Mouse (Mus musculus): ENCODE measurements around the gene Dram1.
"Not testable (repeated sequence)": the region's sequence is repeated elsewhere in the genome, so short reads cannot be mapped to it uniquely, and the experiment has no call there.

The Dram1 gene

DNA sequence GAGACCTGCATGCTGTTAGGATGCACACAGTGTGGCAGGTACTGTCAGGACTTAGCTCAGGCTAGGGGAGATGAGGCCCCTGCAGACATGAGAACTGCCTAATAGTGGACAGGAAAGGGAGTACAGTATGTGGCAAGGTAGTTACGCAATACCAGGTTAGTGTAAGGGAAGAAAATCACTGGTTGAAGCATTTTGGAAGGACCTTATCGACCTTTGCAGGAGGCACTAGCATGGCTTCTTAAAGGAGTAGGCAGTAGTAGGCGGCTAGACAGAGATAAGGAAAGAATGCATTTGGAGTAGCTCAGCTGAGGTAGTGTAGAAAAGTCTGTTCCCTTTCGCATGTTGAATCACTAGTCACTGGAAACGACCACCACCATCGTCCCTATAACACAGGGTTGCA, 6.9 kb upstream of the Dram1 start:
- DNase-seq (ENCODE audit: low spot score in 2 of 2), result no peak

DNA sequence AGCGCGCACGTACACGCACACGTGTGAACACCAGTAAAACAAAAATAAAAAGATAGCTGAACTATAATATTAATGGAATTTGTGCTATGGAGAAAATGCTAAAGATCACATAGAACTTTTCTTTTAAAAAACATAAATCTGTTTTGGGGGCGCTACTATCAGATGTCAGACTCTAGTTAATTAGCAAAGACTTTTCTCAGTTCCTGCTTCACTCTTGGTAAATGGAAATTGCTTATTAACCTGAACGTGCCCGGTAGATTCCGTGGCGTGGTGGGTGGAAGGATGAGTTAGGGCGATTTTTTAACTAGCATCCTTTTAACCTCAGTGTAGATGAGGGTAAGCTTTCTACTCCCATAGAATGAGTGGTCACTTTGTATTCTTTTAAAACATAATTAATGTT, 6.4 kb upstream of the Dram1 start:
- no peak for DNase-seq (ENCODE audit: low spot score in 2 of 2)

DNA sequence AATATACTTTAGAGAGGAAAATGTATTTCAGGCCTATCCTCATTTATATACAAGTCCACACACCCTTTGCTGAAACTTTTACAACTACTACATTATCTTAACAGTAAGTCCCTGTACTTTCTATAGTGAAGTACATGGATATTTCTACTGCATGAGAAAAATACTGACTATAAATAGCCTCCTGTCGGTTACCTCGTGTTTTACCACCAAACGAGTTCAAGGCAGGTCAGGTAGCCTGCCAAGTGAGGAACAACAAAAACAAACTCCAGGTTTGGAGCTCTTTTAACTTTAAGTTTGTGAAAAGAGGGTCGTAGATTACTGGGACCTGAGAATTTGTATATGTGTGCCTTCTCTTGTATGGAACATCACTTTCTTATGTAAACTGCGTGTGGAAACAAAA, 5.2 kb upstream of the Dram1 start:
- DNase-seq (ENCODE audit: low spot score in 2 of 2), result no peak

DNA sequence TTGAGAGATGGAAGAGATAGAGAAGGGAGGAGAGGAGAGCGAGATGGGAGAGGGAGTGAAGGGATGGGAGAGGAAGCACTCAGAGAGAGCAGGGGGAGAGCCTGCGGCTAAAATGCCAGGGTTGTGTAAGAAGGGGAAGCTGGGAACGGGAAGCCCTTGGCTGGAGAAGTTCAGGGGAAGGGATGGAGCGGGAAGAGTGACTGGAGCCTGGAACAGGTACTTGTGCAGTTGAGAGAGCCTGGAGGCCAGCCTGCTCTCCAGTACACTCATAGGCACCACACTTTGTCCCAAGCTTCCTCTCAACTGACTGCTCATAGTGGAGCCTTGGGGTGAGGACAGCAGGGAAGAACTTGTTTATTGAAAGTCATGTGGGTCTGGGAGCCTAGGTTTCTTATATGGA, 4.6 kb upstream of the Dram1 start:
- no peak for DNase-seq (ENCODE audit: low spot score in 2 of 2)

DNA sequence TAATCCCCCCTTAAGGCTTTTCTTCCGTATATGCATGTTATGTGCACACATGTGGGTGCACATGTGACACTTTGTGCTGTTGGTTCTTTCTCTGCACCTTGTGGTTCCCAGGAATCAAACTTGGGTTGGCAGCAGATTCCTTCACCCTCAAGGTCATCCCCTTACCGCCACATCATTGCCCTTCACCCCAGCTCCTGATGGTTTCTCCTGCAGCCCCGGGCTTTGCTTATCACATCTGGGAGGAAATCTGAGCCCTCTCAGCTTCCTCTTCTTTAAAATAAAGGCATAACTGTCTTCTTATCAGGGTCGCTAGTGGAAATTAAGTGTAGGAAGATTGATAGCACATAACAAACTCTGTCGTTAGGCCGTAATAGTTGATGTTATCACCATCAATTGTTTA, 3.1 kb upstream of the Dram1 start:
- no peak for DNase-seq (ENCODE audit: low spot score in 2 of 2)

DNA sequence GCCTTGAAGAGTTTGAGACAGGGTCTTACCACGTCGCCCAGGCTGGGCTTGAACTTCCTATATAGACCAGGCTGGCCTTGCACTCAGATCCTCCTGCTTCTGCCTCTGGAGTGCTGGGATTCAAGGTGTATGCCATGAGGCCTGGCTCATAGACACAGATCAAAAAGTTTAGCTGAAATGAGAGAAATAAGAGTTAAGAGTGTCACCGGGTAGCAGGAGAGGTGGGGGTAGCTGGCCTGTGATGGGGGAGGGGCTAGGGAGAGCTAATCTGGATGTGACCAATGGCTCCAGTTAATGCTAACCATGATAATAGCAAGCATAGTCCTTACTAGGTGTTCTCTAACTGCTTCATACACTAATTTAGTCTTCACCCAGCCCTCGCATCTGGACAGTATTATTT, 2.4 kb upstream of the Dram1 start:
- DNase-seq (ENCODE audit: low spot score in 2 of 2), result no peak

DNA sequence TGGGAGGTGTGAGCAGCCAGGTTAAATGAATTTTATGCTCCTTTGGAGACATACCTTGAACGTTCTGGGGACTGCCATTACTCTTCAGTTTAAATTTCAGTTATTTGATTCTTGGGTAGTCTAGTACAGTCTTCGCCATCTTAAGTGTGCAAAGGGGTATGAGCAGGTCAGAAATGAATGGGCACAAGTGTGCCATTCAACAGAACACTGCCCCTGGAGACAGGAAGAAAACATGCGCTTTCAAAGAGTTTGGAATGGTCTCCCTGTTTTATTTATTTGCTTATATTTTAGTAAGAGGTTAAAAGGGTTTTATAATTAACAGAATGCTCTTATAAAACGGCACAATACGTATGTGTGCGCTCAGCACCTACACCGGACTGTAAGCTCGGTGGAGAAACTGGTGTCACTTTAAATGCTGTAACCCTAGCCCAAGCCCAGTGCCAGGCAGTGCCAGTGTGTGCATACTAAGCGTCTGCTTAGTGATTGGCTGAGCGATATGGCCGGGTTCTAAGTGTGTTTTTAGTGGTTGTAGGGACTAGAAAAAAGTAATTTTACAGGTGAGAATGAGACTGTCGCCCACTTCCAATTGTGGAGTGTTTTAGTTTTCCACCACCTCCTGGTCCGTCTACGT, 1.7 kb upstream of the Dram1 start:
- DNase-seq (ENCODE audit: low spot score in 2 of 2), result no peak

DNA sequence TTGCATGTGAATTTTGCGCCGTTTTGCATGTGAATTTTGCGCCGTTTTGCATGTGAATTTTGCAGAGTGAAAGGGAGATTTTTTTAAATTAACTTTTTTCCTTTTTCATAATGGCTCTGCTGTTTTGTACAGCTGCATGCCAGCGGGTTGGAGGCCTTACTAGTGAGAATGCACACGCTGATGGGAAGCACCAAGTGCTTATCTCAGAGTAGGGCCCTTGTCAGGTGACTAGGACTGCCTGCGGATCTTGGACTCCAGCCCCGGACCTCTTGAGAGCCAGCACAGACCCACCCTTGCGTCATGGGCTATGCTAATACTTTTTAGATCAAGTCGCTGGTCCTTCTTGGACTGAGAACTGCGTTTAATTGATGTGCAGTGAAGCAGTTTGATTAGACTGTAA, 1.1 kb upstream of the Dram1 start:
- peak; percentile 44 to 53 for DNase-seq (ENCODE audit: low spot score in 2 of 2)

DNA sequence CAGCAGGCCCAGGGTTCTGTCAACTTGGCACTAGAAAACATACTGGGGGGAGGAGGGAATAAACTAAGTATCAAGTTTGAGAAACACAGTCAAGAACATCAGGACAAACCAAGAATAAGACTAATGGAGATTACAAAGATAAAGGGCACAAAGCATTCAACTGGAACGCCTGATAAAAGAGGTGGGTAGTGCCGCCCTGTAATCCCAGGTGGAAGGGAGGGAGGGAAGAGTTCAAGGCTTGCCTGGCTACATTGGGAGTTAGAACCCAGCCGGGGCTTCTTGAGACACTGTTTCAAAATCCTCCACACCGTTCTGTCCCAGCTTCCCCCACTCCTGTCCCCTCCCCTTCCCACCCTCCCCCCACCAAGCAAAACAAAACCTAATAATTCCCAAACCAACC, 1.2 kb downstream of the Dram1 start:
- no peak for DNase-seq (ENCODE audit: low spot score in 2 of 2)

DNA sequence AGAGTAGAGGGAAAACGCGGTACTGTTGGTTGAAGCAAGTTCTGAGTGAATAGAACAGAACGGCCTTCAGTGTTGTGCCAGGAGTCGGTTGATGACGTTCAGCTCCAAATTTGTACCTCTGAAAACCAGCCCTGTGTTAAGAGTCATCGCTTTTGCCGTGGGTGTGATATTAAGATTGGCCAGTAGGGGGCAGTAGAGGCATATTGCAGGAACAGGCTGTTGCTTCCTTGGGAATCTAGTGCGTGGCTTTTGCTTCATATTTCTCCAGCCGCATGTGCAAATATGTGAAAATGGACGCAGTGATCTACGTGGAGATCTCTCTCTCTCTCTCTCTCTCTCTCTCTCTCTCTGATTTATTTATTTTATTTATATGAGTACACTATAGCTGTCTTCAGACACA, 2.1 kb downstream of the Dram1 start:
- DNase-seq (ENCODE audit: low spot score in 2 of 2), result peak; percentile 94 to 95

DNA sequence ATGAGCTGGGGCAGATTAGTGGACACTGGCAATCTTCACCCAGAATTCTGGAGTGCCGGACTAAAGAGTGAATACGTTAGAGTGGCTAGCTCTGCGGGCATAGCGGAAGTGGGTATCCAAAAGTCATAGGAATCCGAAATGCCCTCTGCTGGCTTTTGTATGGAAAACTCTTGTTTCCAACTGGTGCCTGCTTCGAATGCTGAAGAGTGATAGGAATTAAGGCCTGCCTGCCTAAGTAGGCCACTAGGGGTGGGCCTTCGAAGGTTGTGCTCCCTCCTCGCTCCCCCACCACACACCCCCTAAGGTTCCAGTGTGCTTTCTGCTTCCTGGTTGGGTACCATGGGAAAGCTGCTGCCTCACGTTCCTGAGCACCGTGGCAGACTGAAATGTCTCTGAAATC, 3.9 kb downstream of the Dram1 start:
- no peak for DNase-seq (ENCODE audit: low spot score in 2 of 2)

DNA sequence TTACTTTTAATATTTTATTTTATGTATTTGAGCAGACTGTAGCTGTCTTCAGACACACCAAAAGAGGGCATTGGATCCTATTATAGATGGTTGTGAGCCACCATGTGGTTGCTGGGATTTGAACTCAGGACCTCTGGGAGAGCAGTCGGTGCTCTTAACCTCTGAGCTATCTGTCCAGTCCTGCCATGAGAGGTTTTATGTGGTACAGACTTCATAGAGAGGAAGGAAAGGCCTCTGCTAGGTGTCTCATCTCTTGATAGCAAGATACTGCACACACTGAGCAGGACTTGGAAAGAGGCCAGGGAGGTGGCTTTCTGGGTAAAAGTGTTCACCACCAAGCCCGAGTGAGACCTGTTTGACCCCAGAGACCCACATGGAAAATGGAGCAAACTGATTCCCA, 5.9 kb downstream of the Dram1 start:
- DNase-seq (ENCODE audit: low spot score in 2 of 2), result not testable (repeated sequence)

DNA sequence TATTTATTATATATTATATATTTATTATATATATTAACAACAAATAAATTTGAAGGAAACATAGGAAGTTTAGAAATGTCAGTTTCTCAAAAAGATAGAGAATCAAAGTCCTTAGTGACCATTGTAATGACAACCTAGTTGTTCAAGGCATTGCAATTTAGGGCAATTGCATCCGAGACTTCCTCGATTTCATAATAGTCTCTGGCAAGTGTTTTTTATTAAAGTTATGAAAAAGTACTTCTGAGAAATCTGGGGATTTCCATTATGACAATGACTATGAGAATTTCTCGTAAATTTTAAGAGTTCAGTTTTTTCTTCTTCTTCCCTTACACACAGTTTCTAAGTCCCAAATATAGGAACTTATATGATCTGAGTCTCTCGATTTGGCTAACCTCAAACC, 6.4 kb downstream of the Dram1 start:
- no peak for DNase-seq (ENCODE audit: low spot score in 2 of 2)

DNA sequence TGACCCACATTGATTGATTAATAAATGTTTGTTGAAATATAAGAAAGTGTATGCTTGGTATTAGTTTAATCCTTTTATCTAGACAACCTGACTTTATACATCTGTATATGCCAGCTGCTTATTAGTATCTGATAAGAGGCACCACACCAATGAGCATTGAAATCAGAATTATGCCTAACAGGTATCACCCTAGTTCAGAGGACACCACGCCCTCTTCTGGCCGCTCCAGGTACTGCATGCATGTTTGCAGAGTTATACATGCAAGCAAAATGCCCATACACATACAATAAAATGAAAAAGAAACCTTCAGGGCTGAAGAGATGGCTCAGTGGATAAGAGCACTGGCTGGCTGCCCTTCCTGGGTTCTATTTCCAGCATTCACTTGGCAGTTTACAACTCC, 7.1 kb downstream of the Dram1 start:
- peak in 1 of 2 experiments; percentile 27 for DNase-seq (ENCODE audit: low spot score in 2 of 2)

DNA sequence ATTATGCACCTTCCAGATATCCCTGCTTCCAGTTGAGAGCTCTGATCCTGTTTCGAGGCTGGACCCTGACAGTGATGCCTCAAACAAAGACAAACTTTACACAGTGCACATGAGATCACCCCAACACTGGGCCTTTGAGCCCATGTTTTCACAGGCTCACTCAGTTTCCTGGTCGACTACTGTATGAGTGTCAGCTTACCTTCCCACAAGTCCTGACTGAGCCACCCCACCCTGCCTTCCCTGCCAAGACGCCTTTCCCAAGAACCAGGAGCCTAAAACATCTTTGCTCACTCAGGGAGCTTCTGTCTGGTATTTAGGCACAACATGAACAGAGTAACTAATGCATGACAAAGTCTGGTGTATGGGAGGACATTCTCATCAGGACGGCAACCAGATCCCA, 9.6 kb downstream of the Dram1 start:
- DNase-seq (ENCODE audit: low spot score in 2 of 2), result no peak

DNA sequence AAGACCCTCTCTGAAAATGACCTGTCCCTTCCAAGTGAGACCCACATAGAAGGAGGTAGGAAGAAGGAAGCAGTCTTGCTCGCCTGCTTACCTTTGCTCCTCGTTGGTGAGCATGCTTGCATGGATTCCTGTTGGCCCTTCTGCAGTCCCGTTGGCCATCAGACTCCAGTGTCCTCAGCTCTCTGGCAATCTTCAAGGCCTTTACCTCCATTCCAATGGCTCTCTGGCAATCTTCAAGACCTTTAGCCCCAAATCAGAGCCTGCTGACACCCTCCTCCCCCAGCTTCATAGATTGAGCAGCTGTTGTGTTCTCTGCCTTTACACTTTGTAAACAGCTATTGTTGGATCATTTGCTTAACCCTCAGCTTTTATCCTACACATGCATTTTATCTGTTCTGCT, 14.7 kb downstream of the Dram1 start:
- no peak for DNase-seq (ENCODE audit: low spot score in 2 of 2)

DNA sequence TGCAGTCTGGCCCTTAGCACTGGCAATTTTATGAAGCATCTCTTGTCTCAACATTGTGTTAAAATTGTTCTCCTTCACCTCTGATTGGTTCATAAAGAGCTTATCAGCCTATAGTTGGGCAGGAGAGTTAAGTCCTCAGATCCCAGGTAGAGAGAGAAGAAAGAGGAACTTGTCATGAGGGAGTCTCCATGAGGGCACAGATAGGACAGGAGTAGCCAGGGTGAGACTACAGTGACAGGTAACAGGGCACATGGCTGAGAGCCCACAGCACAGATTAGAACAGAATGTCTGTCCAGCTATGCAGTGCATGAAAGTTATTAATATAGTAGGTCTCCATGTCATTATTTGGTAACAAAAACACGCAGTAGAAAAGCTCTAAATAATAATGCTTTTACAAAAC, 16.7 kb downstream of the Dram1 start:
- DNase-seq (ENCODE audit: low spot score in 2 of 2), result no peak

DNA sequence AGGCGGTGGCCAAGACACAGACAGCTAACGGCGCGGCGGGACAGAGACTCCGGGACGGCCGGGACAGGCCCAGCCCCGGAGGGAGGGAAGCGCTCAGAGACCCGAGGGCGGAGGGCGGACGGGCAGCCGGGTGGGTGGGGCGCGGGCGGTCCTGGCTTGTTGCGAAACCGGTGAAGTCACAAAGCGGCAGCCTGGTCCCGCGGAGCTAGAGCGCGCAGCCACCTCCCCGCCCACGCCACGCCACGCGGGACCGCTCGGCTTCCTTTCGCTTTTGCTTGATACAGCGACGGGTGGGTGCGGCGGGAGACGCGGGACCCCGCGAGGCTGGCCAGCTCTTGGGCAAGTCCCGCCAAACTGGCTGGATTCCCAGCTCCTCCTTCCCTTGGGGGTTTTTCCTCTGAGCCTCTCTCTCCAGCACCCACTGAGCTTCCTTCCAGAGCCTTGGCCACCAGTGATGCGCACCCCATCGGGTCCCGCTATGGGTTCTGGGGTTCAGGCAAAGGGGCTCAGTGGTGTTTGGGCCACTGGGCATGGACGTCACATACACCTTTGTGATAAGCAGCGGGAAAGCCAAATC, 21.8 kb downstream of the Dram1 start:
- peak; percentile 61 to 71 for DNase-seq (ENCODE audit: low spot score in 2 of 2)

DNA sequence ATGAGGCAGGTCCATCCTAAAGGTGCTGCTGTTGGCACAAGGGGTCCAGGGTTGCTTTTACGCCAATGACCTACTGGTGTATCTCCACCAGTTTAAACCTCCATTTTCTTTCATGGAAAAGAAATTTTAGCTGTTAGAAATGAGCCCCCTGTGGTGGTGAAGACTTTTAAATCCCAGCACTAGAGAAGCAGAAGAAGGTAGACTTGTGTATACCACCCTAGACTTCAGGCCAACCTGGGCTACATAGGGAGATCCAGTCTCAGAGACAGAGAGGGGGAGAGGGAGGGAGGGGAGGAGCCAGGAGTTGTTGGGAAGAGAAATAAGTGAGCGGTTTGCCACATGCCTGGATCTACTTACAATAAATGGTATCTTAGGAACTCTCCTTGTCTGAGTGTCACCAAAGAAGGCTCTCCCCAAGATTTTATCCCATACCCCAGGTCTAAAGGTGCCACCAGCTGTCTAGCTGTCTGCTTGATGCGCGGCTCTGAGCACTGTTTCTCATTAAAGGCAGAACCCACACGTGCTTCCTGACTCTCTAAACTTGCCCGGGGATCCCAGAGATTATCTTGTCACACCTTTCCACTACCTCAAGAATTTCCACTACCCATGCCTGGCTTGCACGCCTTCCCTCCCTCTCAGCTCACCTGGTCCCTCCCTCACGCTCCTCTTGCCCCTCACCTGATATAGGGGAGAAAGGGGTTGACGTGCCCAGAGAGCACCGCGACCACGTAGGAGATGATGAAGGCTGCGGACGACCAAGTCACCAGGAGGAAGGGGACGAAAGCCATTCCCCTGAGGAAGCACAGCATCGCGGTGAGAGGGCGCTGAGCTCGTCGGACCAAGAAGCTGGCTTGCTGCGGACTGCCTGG, 22.5 kb downstream of the Dram1 start:
- no peak for DNase-seq (ENCODE audit: low spot score in 2 of 2)

DNA sequence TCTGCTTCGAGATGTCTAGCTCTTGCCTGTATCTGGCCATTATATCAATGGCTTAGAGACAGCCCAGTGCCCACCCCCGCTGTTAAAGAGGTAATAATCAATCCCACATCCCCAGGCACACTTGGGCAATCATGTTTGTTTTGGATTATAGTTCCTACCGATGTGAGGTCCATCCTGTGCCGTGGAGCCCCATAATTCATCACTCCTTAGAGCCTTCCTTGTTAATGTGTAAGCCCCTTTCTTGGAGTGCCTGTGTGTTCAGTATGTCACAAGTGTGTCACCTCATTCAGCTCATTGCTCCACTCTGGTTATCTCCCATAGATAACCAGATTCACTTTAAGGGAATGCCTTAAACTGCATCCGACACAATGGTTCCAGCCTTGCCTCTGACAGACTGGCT, 24.3 kb downstream of the Dram1 start:
- no peak for DNase-seq (ENCODE audit: low spot score in 2 of 2)

DNA sequence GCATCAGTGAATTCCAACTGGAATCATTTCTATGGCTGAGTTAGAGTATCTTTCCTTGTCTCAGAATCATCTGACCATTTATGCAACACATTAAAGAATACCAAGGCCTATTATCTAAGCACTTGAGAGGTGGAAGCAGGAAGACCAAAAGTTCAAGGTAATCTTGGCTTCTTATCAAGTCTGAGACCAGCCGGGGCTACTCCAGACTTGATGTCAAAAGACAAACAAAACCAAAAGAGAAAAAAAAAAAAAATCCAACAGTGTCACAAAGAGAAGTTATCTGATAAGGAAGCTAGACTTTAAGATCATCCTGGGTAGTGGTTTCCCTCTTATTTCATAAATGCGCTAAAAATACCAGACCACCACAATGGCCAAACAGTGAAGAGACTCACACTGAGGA, 26.3 kb downstream of the Dram1 start:
- no peak for DNase-seq (ENCODE audit: low spot score in 2 of 2)

DNA sequence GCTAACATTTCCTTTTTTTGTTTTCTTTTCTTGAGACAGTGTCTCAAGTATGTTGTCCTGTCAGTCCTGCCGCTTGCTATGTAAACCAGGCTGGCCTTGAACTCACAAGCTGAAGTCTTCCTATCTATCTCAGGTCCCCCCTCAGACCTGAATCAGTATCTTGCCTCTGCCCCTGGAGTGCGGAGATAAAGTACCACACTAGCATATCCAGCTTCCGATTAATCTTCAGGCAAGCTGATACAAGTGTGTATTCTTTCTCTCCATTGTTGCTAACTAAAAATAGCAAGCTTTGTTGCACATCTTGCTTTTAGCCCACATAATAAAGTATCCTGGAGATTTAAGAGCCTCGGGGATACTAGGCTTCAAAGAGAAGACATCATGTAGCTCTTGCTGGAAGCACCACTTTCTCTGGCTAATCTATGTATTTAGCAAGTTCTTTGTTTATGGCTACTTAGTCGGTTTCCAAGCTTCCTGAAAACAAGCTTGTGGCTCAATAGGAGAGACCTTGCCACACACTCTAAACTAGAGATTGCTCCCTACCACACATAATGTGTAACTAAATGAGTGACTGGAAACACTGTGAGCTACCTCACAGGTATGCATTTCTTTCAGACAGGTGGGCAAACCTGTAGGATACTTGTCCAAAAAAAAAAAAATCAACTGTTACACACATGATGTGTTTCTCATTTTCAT, 27.3 kb downstream of the Dram1 start:
- no peak for DNase-seq (ENCODE audit: low spot score in 2 of 2)

DNA sequence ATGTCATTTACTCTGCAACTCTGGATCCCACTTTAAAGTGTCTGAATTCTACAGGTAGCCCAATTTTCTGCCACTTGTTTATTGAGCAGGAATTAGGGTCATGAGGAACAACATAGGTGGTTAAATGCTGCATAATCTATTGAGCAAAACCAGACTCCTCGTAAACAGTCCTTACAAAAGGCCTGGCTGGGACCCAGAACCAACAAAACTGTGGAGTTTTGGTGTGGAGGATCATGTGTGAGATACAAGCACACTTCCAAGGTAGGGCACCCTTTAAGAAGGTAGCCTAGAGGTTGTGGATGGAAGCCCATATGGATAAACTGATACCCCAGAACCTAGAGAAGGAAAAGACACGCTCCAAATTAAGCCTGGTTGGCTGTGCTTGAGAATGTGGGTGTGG, 28.2 kb downstream of the Dram1 start:
- no peak for DNase-seq (ENCODE audit: low spot score in 2 of 2)
